Mouse (Mus musculus) layer of hippocampus, postnatal 10 days (tissue): Measurements from ENCODE around the gene Cnfn. TPM values are rescaled to one million over a fixed set of nuclear protein-coding genes. Genes with fewer than 3 reads are reported as not detected.
"Not testable (repeated sequence)": the region's sequence is repeated elsewhere in the genome, so short reads cannot be mapped to it uniquely, and the experiment has no call there.

Source experiments
- DNase-seq, 2 experiments: peaks; one replicate each; pipeline ENCODE4 v3.0.0; 2021; ENCODE audit warnings: low spot score in 2 of 2
- long read RNA-seq: library from polyadenylated mRNA; stranded (forward); transcript quantifications from one replicate; pipeline ENCODE4 v2.0.0, GENCODE M21; 2023
- total RNA-seq, 2 experiments: library from RNA; stranded (reverse); gene quantifications; 2 replicates each; pipeline ENCODE4 v1.2.3; 2021

The Cnfn gene
- total RNA-seq, result not detected
- long read RNA-seq, result 0 reads

DNA sequence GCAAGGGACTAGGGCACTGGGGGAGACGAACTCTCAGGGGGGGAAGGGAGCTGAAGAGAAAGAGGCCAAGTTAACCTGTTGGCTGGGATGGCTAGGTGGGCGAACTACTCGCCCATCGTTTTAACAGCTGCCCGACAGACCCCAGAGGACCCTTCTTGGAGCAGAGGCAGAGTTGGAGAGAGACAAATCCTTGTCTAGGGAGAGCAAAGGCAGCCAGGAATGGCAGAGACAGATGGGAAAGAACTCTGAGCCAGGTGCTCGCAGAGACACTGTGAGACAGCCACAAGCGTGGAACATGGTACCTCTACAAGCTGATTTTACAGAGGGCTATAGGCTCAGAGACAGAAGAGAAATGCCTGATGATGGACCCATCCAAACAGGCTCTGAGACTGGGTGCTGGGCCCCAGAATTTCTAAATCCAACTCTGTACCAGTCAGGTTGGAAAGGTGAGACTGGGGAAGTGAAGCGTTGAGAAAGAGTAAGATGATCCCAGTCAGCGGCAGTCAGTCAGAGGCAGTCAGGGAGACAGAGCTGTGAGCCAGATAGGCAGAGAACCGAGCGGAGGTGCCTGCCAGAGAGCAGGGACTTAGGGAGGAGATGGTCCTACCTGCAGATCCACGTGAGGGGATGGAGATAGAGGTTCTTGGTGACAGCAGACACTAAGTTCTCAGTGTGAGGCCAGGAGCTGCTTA is at the start of gene Cnfn:
Gene Cnfn, minus strand, starts transcription at position 667 of the 692 bp plus-strand sequence.
- no peak for DNase-seq

DNA sequence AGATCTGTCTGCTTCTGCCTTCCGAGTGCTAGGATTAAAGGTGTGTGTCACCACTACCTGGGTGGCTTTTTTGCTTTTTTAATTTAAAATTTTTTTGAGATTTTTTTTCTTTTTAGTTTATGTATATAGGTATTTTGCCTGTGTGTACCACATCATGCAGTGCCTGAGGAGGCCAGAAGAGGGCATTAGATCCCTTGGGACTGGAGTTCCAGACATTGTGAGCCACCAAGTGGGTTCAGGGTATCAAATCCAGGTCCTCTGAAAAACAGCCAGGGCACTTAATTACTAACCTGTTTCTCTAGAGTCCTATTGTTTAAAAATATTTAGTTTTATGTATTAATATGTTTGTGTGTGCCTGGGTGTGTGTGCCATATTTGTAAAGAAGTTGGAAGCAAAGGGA is 48.1 kb upstream of the Cnfn start:
- DNase-seq, result no peak

DNA sequence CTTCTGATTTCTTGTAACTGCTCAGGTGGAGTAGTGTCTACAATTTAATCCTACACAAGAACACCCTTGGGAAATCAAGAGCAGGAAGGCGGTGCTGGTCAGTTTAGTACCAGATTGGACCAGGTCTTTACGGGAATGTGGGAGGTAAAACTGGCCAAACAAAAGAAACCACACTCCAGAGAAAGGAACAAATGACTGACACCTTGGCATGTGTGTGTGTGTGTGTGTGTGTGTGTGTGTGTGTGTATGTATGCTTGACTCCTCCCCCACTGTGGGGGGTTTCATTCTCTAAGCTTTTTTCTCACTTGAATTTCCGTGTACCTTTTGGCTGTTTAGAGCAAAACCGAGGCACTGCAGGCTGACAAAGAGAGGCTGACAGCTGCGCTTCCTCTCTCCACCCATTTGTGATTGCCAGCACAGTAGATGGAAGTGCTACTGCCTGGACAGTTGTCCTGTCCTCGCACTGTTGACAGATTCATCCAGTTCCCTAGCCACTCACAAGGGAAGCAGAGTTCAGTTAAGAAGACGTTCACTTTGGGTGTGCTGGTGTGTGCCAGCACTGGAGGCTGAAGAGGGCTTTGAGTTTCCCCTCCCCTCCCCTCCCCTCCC is 43.4 kb upstream of the Cnfn start, which contains the start of gene Cxcl17:
Gene Cxcl17, minus strand, starts transcription at position 54 of the 609 bp plus-strand sequence.
- DNase-seq, result no peak

DNA sequence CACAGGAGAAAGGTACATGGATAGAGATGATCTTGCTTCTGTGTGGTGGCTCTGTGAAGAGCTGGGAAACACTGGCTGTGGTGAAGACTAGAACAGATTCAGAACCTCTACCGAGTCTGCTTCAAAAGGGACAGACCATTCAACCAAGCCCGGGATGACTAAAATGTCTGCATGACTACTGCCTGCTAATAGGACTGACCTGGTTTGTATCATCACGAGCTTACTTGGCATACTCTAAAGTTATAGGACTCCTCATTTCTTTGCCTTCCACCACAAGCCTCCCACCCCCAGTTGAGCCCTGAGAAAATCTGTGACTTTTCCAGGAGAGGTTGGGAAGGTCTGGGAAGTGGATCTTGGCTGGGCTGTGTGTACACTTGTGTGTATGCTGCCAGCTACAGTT is 42.3 kb upstream of the Cnfn start:
- no peak for DNase-seq

DNA sequence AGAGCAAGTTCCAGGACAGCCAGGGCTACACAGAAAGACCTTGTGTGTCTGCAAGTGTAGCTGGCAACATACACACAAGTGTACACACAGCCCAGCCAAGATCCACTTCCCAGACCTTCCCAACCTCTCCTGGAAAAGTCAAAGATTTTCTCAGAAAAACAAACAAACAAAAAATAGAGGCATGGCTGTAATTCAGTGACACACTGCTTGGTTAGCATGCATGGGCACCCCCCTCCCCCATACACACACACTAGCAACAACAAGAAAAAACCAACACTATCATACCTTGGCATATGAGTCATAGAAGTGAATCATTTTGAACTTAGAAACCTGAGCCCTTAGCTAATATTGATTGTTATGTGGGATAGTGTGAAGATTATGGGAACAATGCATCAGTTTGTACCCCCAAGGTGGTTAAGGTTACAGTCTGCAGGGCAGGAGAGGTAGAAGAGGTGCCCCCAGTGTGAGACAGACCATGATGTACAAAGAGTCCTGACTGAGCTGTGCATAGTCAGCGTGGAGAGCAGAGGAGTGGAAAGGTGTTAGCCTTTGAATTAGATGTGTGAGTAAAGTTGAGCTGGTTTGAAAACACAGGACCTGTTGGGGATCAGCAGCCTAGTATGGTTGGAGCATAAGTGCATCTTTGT is 41.6 kb upstream of the Cnfn start:
- DNase-seq, result no peak

DNA sequence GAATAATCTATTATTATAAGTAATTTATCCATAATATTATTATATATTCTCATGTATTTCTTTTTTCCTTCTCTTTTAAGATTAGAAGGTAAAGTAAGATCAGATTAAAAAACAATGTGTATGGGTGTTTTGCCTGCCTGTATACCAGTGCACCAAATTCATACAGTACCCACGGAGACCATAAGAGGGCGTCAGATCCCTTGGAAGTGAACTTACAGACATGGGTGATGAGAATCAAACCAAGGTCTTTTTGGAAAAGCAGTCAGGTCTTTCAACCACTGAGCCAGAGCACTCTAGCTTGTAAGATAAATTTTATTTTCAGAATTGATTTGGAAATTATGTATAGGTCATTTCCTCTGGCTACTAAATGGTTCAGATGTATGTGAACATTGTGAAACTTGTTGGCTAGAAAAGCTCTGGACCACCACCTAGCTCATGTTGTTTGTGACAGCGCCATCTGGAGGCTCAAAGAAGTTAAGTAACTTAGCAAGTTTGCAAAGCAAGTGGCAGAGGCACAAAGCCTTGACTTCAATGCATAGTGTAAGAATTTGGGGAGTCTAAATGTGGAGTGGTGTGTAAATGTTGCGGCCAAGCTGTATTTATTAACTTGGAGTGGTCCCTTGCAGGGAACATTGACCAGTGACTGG is 39.7 kb upstream of the Cnfn start:
- DNase-seq, result no peak

DNA sequence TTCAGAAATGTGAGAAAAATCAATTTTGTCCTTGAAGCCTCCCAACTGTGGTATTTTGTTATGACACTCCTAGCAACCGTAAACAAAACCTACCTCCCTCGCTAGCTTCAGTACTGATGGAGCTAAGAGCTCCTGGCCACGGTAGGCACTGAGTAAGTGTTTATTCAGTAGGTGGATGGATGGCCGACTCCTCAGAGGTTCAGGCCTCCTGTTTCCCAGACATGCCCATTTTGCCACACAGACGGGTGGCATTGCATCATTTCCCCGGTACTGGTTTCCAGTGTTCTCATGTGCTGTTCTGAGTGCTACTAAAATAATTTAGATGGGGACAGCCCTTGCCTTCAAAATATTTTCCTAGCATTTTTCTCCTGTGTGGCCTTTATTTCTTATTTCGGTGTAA is 36.9 kb upstream of the Cnfn start:
- no peak for DNase-seq

DNA sequence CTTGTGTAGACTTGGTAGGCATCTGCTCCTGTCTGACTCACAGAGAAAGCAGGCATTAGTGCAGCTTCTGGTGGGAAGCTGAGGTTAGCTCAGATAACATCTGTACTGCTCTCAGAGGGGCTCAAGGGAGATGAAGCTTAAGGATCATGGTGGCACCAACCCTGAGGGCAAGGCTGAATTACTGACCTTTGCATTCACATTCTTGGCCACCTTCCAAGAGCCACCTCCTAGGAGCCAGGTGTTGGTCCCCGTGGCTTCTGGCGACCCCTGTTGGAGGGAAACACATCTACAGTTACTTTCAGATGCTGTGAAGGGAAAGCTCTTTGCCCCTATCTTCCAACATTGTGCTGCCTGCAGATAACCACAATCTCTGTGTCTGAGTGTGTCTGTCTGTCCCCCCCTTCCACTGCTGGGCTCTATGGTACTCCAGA is 33.2 kb upstream of the Cnfn start:
- no peak for DNase-seq

DNA sequence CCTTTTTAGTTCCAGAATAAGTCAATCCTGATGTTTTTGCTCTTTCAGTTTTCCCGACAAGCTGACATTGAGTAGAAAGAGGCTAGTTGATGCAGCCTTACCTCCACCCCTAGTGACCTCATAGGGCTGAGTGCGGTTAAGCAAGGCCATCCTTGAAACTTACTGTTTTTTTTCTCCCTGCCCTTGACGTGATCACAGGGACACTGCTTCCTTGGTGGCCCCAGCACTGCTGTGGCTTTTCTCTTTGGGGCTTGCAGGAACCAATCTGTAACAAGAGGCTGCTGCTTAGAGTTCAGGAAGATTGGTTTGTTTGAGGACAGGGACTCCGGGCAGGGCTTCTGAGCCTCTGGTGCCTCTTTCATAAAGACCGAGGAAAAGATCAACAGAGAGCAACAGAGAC is 32.5 kb upstream of the Cnfn start:
- DNase-seq, result no peak

DNA sequence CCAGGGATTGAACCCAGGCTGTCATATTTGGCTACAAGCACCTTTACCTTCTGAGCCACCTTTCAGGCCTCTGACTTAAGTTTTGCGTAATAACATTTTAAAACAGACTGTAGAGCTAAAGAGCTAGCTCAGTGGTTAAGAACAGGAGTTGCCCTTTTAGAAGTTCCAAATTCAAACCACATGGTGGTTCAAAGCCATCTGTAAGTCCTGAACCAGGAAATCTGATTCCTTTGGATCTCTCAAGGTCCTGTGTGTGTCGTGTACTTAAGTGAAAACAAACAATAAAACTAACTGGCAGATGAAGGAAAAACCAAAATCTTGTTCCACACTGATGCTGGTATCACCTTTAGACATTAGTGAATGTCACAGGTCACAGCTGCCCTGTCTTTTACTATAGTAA is 32.0 kb upstream of the Cnfn start:
- DNase-seq, result no peak

DNA sequence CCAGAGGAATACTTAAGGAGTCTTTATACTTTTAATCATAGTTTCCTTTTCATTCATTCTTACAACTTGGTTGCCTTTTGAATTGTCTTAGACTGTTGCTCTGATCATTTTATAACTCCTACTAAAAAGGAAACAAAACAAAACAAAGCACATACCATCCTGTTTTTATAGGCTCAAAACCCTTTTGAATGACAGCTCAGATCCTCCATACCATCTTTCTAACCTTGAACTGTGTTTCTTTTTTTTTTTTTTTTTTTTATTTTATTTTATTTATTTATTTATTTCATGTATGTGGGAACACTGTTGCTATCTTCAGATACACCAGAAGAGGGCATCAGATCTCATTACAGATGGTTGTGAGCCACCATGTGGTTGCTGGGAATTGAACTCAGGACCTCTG is 29.5 kb upstream of the Cnfn start:
- DNase-seq, result not testable (repeated sequence)

DNA sequence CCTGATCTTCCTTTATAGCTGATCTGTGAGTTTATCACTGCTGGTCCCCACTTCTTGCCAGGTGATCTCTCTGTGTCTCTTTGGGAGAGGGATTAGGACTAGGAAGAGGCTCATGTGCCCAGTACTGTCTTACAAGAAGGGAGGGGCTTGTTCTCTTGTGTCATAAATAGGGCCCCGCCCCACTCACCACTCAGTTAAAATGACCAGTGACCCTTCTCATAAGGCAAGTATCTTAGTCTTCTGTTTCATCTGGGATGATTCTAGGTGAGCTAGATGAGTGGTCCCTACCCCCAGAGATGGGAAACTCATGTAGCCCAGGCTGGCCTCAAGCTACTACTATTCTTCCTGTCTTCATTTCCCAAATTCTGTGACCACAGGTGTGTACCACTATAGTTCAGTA is 29.1 kb upstream of the Cnfn start, which contains the start of gene Lipe:
Gene Lipe, minus strand, starts transcription at position 101 of the 400 bp plus-strand sequence.
- no peak for DNase-seq

DNA sequence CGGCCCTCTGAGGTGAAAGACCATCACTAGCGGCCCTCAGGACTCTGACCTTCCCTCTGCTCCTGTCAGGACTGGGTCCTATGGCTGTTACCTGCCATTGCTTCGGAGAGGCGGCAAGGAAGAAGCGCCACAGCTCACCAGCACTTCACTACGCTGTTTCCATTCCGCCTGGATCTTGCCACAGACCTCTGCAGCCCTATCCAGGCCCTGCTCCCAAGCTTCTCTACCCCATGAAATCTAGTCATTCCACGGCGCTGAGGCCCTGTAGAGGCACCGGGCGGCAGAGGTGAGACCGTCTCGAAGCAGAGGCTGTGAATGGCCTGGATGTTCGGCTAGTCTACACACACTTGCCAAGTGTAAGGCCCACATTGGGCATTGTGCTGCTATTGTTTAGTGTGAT is 27.1 kb upstream of the Cnfn start:
- DNase-seq, result no peak

DNA sequence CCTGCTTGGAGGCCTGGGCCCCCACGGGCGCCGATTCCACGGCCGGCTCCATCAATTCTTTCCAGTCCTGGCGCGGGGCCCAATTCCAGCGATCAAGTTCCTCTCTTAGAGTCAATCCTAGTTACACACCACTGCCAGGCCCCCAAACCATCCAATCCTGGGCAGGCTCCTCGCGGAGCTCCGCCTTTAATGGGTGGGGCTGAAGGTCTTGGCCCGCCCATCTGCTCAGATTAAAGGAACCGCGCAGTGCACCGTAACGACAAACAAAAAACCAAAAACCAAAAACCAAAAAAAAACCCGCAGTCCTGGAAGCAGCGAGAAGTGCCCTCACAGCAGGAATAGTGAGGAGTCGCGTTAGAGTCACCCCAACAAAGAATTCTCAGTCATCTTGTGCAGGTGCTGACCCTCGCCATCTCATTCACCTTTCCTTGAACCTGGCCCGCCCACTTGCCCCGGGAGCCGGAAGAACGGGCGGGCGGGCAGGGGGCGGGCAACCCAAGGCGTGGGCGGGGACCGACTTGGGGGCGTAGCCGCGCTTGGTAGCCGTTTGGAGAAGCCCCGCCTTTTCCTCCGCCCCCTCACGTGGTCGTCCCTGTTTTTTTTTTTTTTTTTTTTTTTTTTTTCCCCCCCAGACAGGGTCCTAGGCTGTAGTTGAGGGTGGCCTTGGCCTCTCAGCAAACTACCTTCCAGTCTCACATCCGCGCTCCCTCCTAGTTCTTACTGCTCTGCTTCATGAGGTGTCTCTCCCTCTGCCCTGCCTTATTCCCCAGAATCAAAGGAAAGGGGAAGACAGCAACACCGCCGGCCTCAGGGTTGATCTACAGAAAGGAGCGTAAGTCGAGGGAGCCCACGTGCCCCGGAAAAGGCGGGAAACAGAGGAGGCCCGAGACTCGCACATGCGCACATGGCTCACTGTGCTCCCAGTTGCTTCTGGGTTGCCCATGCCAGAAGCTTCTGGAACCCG is 26.3 kb upstream of the Cnfn start:
- DNase-seq, result peak; percentile 97 to 98

DNA sequence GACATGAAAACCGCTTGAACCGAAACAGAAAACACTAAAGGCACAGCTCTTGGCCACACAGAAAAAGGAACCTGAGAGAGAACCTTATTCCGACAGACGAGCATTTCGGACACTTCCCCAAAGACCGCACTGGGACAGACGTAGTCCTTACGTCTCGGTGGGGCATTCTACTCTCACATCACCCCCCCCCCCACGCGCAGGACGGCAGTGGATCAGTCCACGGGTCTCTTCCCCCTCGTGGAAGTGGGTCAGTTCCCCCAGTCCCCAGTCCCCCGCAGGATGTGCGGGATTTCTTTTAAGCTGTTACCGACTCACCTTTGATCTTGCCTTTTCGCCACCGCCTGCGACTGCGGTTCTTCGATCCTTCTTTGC is 25.6 kb upstream of the Cnfn start:
- no peak for DNase-seq

DNA sequence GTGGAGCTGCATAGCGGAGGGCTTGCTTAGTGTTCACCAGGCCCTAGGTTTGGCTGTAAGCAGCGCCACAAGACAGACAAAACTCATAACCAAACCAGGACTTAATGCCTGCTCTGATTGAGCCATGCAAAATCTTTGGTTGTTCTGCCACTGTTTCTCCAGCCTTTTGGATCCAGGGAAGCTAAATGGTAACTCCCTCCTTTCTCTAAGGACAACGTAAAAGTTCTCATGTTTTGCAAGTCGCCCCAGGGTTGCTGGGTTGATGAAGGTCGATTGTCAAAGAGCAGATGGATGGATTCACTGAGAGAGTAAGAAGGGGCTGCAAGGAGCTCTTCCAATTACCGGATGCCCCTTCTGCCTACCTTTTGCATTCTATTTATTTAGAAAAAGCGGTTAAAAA is 25.2 kb upstream of the Cnfn start:
- DNase-seq, result peak in 1 of 2 experiments; percentile 21

DNA sequence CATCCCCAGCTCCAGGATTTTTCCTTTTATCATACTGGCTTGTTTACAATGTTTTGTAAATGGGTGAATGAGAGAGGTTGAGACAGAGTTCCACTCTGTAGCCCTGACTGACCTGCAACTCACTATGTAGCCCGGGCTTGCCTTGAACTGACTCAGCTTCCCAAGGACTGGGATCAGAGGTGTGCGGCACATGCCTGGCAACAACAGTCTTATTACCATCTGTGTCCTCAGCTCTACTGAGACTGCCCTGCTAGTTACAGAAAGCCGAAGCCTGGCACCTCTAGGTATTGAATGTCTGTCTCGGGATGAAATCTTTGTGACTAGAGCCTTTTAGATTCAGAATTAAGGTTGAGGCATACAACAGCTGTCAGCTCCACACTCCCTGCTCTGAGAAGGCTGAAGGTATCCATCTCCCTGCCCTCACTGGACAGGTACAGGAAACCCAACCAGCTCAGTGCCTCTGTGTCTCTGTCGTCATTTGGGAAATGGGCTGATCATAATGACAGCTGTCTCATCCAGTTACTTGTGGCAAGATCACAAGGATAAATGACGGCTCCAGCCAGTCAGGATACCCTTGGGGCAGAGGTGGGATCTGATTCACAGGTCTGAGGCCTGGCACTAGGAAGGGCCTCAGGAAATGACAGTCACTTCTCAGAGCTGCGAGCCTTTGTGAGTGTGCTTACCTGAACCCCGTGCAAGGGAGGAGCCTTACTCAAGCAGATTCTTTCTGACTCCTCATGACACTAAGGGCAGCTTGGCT is 24.1 kb upstream of the Cnfn start:
- peak in 1 of 2 experiments; percentile 3 for DNase-seq

DNA sequence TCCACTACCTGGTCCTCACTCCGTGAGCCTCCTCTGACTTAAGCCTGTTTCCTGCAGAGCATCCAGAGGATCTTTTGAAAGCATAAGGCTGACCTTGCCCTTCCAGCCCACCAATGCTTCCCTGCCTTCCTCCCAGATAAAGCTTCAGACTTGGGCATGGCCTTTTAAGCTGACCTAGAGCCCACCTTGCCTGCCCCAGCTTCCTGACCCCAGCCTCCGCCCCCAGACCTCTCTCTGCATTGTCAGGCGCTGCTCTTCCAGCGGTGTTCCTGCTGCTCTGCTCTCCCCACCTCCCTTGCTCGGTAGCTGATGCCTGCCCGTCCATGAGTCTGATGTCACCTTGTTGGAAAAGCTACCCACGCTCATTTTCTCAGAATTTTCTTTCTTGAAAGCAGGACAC is 23.3 kb upstream of the Cnfn start:
- peak in 1 of 2 experiments; percentile 4 for DNase-seq

DNA sequence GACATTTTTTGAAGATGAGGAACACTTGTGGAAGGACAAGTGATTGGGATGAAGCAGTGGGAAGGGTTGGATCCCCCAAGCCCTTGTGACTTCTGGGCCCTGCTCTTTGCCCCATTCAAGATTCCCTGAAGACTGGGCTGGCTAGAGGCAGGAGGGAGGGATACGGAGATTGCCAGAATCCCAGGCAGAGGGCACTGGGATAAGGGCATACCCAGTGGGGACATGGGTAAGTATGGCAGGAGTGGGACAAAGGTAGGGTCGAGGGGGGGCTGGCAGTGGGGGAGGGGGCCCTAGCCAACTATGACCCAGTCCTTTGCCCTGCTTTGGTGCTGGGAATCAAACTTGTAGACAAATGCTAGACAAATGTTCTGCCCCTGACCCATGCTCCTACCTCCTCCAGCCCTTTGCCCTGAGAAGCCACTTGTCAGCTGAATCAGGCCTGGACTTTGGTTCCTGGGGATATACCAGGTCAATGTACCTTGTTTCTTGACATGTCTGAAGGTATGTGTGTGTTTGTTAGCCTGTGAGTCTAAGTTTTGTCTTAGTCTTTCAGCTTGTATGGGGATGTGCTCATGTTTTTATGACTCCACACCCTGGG is 22.4 kb upstream of the Cnfn start:
- peak in 1 of 2 experiments; percentile 2 for DNase-seq

DNA sequence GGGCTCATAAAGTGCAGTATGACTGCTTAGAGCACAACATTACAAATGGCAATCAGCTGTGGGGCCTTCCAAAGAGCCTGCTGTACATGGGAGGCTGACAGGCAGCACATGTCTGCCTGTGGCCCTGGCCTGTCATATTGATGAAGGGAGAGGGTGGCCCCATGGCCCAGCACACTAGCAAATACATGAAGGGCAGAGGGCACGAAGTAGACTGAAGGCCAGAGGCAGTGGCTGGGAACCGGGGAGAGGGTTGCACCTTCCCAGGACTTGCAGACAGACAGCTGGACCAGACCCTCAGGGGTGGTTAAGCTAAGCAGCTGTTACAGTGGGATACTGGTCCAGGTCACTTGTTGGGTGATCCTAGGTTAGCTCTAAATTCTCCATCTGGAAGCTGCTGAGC is 21.5 kb upstream of the Cnfn start:
- no peak for DNase-seq
